Mouse (Mus musculus) MEL (cell line): ENCODE results near the gene Gm37240. TPM values are rescaled to one million over a fixed set of nuclear protein-coding genes. Genes with fewer than 3 reads are reported as not detected.

Source experiments
- DNase-seq: peaks from one replicate; pipeline ENCODE4 v3.0.0; 2011; ENCODE audit warnings: low read depth, low spot score
- H3K27ac ChIP-seq: 2 replicates; pipeline ENCODE4 v1.5.1; 2012; ENCODE audit warnings: low read depth, mild to moderate bottlenecking, control low read depth, low read length, moderate library complexity; ENCODE audit not compliant: control insufficient read depth
- H3K27me3 ChIP-seq, 2 experiments: fragments of 150-350 bp in 1 of 2; sonication (generic) in 1 of 2; 2 replicates each; pipeline ENCODE4 v1.6.1; 2012; ENCODE audit warnings: low read length in 2 of 2, mild to moderate bottlenecking in 2 of 2, improper control_type of control experiment in 1 of 2, moderate library complexity in 1 of 2; ENCODE audit not compliant: insufficient read depth in 2 of 2, control insufficient read depth in 1 of 2
- H3K36me3 ChIP-seq, 2 experiments: 2 replicates each; pipeline ENCODE4 v1.6.1; 2012 to 2014; ENCODE audit warnings: low read length in 2 of 2, improper control_type of control experiment in 1 of 2, inconsistent platforms in 1 of 2, mild to moderate bottlenecking in 1 of 2; ENCODE audit not compliant: insufficient read depth in 2 of 2, control insufficient read depth in 1 of 2
- H3K4me1 ChIP-seq, 2 experiments: fragments of 150-350 bp in 1 of 2; sonication (generic) in 1 of 2; 2 replicates each; pipeline ENCODE4 v1.6.1; 2012; ENCODE audit warnings: low read length in 2 of 2, improper control_type of control experiment in 1 of 2, mild to moderate bottlenecking in 1 of 2; ENCODE audit not compliant: insufficient read depth in 2 of 2, control insufficient read depth in 1 of 2
- H3K4me3 ChIP-seq, 2 experiments: fragments of 150-350 bp in 1 of 2; sonication (generic) in 1 of 2; 2 replicates each; pipeline ENCODE4 v1.5.1; 2012; ENCODE audit warnings: low read depth in 2 of 2, low read length in 2 of 2, mild to moderate bottlenecking in 2 of 2, moderate library complexity in 2 of 2, control low read depth in 1 of 2, improper control_type of control experiment in 1 of 2; ENCODE audit not compliant: control insufficient read depth in 1 of 2, insufficient read depth in 1 of 2
- H3K79me2 ChIP-seq: 2 replicates; pipeline ENCODE4 v1.6.1; 2012; ENCODE audit warnings: mild to moderate bottlenecking, low read length, moderate library complexity; ENCODE audit not compliant: control insufficient read depth, poor library complexity, insufficient read depth
- H3K9ac ChIP-seq: 2 replicates; pipeline ENCODE4 v1.6.1; 2012; ENCODE audit warnings: low read depth, mild to moderate bottlenecking, control low read depth, low read length, moderate library complexity; ENCODE audit not compliant: control insufficient read depth, poor library complexity, severe bottlenecking
- H3K9me3 ChIP-seq: fragments of 150-350 bp; sonication (generic); replicated peaks from 2 replicates; pipeline ENCODE4 v1.6.1; 2012; ENCODE audit warnings: mild to moderate bottlenecking, low read length, improper control_type of control experiment, moderate library complexity; ENCODE audit not compliant: insufficient read depth
- BHLHE40 ChIP-seq: IDR thresholded peaks from 2 replicates; pipeline ENCODE4 v1.6.1; 2012; ENCODE audit warnings: low read depth, mild to moderate bottlenecking, inconsistent platforms, low read length, improper control_type of control experiment, borderline replicate concordance
- CHD1 ChIP-seq: IDR thresholded peaks from 2 replicates; pipeline ENCODE4 v1.6.1; 2012; ENCODE audit warnings: low read depth, mild to moderate bottlenecking, inconsistent platforms, low read length, improper control_type of control experiment
- CHD2 ChIP-seq: IDR thresholded peaks from 2 replicates; pipeline ENCODE4 v1.6.1; 2011; ENCODE audit warnings: low read length, improper control_type of control experiment
- CTCF ChIP-seq, 3 experiments: IDR thresholded peaks in 2 of 3; conservative IDR thresholded peaks in 1 of 3; 2 replicates each; pipeline ENCODE4 v1.5.1; 2011 to 2012; ENCODE audit warnings: low read length in 3 of 3, low read depth in 2 of 3, mild to moderate bottlenecking in 2 of 3, improper control_type of control experiment in 1 of 3, inconsistent platforms in 1 of 3, mixed read lengths in 1 of 3, moderate library complexity in 1 of 3; ENCODE audit not compliant: control insufficient read depth in 1 of 3, insufficient read depth in 1 of 3, poor library complexity in 1 of 3, severe bottlenecking in 1 of 3
- E2F4 ChIP-seq: IDR thresholded peaks from 2 replicates; pipeline ENCODE4 v1.6.1; 2011; ENCODE audit warnings: low read depth, low read length, improper control_type of control experiment, borderline replicate concordance
- EP300 ChIP-seq, 2 experiments: IDR thresholded peaks; 2 replicates each; pipeline ENCODE4 v1.6.1; 2011; ENCODE audit warnings: improper control_type of control experiment in 2 of 2, low read length in 2 of 2, low read depth in 1 of 2, mild to moderate bottlenecking in 1 of 2
- ETS1 ChIP-seq: IDR thresholded peaks from 2 replicates; pipeline ENCODE4 v1.6.1; 2012; ENCODE audit warnings: low read depth, mild to moderate bottlenecking, inconsistent platforms, low read length, improper control_type of control experiment, moderate library complexity
- GATA1 ChIP-seq: IDR thresholded peaks from 2 replicates; pipeline ENCODE4 v1.6.1; 2011; ENCODE audit warnings: low read depth, low read length, improper control_type of control experiment
- HCFC1 ChIP-seq: IDR thresholded peaks from 2 replicates; pipeline ENCODE4 v1.6.1; 2012; ENCODE audit warnings: low read depth, mild to moderate bottlenecking, inconsistent platforms, low read length, improper control_type of control experiment, moderate library complexity
- KAT2A ChIP-seq: conservative IDR thresholded peaks from 2 replicates; pipeline ENCODE4 v1.6.1; 2012; ENCODE audit warnings: low read depth, low read length, improper control_type of control experiment, inconsistent platforms
- MEF2A ChIP-seq: IDR thresholded peaks from 2 replicates; pipeline ENCODE4 v1.6.1; 2014; ENCODE audit warnings: low read depth, mild to moderate bottlenecking, inconsistent platforms, low read length, improper control_type of control experiment; ENCODE audit not compliant: poor library complexity, insufficient replicate concordance, severe bottlenecking; ENCODE audit errors: extremely low read depth
- MXI1 ChIP-seq: IDR thresholded peaks from 2 replicates; pipeline ENCODE4 v1.6.1; 2011; ENCODE audit warnings: mild to moderate bottlenecking, low read depth, low read length, improper control_type of control experiment
- MYB ChIP-seq: IDR thresholded peaks from 2 replicates; pipeline ENCODE4 v1.6.1; 2011; ENCODE audit warnings: mild to moderate bottlenecking, low read depth, low read length, improper control_type of control experiment
- MYC ChIP-seq: IDR thresholded peaks from 2 replicates; pipeline ENCODE4 v1.6.1; 2011; ENCODE audit warnings: low read depth, mild to moderate bottlenecking, low read length, improper control_type of control experiment, moderate library complexity
- NELFE ChIP-seq: IDR thresholded peaks from 2 replicates; pipeline ENCODE4 v1.6.1; 2011; ENCODE audit warnings: low read depth, low read length, improper control_type of control experiment
- NRF1 ChIP-seq: IDR thresholded peaks from 2 replicates; pipeline ENCODE4 v1.6.1; 2014; ENCODE audit warnings: low read depth, mild to moderate bottlenecking, inconsistent platforms, low read length, improper control_type of control experiment, moderate library complexity; ENCODE audit not compliant: poor library complexity, insufficient read depth, severe bottlenecking
- POLR2A ChIP-seq, 2 experiments: IDR thresholded peaks; 2 replicates each; pipeline ENCODE4 v1.6.1; 2011 to 2012; ENCODE audit warnings: low read length in 2 of 2, mild to moderate bottlenecking in 2 of 2, control low read depth in 1 of 2, improper control_type of control experiment in 1 of 2, low read depth in 1 of 2, moderate library complexity in 1 of 2; ENCODE audit not compliant: control insufficient read depth in 1 of 2, insufficient read depth in 1 of 2, poor library complexity in 1 of 2
- POLR2AphosphoS5 ChIP-seq: IDR thresholded peaks from 2 replicates; pipeline ENCODE4 v1.6.1; 2012; ENCODE audit warnings: low read depth, borderline replicate concordance, mild to moderate bottlenecking, inconsistent platforms, low read length, moderate library complexity, mixed read lengths
- SIN3A ChIP-seq: IDR thresholded peaks from 2 replicates; pipeline ENCODE4 v1.6.1; 2012; ENCODE audit warnings: low read length, improper control_type of control experiment, inconsistent platforms
- TAL1 ChIP-seq: IDR thresholded peaks from 2 replicates; pipeline ENCODE4 v1.6.1; 2012; ENCODE audit warnings: mild to moderate bottlenecking, inconsistent platforms, low read length, moderate library complexity, mixed read lengths
- TCF12 ChIP-seq: IDR thresholded peaks from 2 replicates; pipeline ENCODE4 v1.6.1; 2014; ENCODE audit warnings: low read depth, mild to moderate bottlenecking, inconsistent platforms, low read length, improper control_type of control experiment, moderate library complexity
- USF1 ChIP-seq: IDR thresholded peaks from 2 replicates; pipeline ENCODE4 v1.6.1; 2014; ENCODE audit warnings: low read depth, mild to moderate bottlenecking, inconsistent platforms, low read length, improper control_type of control experiment, moderate library complexity
- ZKSCAN1 ChIP-seq: IDR thresholded peaks from 2 replicates; pipeline ENCODE4 v1.6.1; 2012; ENCODE audit warnings: low read depth, mild to moderate bottlenecking, inconsistent platforms, low read length, improper control_type of control experiment, moderate library complexity
- ZMIZ1 ChIP-seq: IDR thresholded peaks from 2 replicates; pipeline ENCODE4 v1.6.1; 2012; ENCODE audit warnings: low read depth, mild to moderate bottlenecking, inconsistent platforms, low read length, improper control_type of control experiment, moderate library complexity
- ZNF384 ChIP-seq: IDR thresholded peaks from 2 replicates; pipeline ENCODE4 v1.6.1; 2012; ENCODE audit warnings: low read depth, mild to moderate bottlenecking, inconsistent platforms, low read length, improper control_type of control experiment
- polyA plus RNA-seq, 2 experiments: library from polyadenylated mRNA; stranded (reverse) in 1 of 2; unstranded in 1 of 2; fragments of >175 nt in 1 of 2; fragments of >200 nt in 1 of 2; gene quantifications; 2 replicates each; pipeline versions ENCODE4 v1.2.1 to v1.2.4; 2012; ENCODE audit warnings: low replicate concordance in 2 of 2, low read depth in 1 of 2; ENCODE audit not compliant: insufficient read length in 2 of 2, insufficient read depth in 1 of 2, missing spikeins in 1 of 2
- total RNA-seq: library from RNA; depleted of rRNA; stranded (reverse); fragments of 300-350 nt; gene quantifications from 2 replicates; pipeline ENCODE4 v1.2.3, GENCODE M21; 2012

The Gm37240 gene
- total and polyA plus RNA-seq, 3 experiments: 0.04 TPM; not detected in 2

GRCm38 (mm10) chr3:85786501-85786900 lies 100.8 kb downstream of the Gm37240 start:
- no peaks in the 10 kb centered on the region for H3K4me1 ChIP-seq
- no peaks in the 10 kb centered on the region for H3K79me2 ChIP-seq
- H3K36me3 ChIP-seq: no peaks in the 10 kb centered on the region
- TF ChIP-seq POLR2AphosphoS5 (no peak), MXI1 (no peak), NELFE (no peak), CHD1 (no peak), ZMIZ1 (no peak), ZNF384 (no peak), GATA1 (no peak), CTCF (IDR thresholded peaks at IDR 0.05 in 2 of 3, conservative IDR thresholded peaks at IDR 0.05 in 1 of 3; ENCODE audit: control insufficient read depth in 1 of 3, insufficient read depth in 1 of 3, low read depth in 2 of 3, low read length in 3 of 3, poor library complexity in 1 of 3, severe bottlenecking in 1 of 3) (no peak), MYC (no peak), MYB (no peak), KAT2A (no peak), TCF12 (no peak), ETS1 (no peak), EP300 (IDR thresholded peaks at IDR 0.05; ENCODE audit: low read depth in 1 of 2, low read length in 2 of 2) (no peak), POLR2A (IDR thresholded peaks at IDR 0.05; ENCODE audit: control insufficient read depth in 1 of 2, insufficient read depth in 1 of 2, low read depth in 1 of 2, low read length in 2 of 2, poor library complexity in 1 of 2) (no peak), E2F4 (no peak), HCFC1 (no peak), MEF2A (no peak), TAL1 (no peak)
- H3K9ac ChIP-seq: no peak overlapping the region
- no peak overlapping the region for H3K4me3 ChIP-seq
- H3K27ac ChIP-seq: no peak overlapping the region
- no peaks in the 10 kb centered on the region for H3K27me3 ChIP-seq
- no peaks in the 10 kb centered on the region for H3K9me3 ChIP-seq
- no peak for DNase-seq

- H3K4me1 ChIP-seq: no peaks in the 10 kb centered on the region
- H3K27me3 ChIP-seq: no peaks in the 10 kb centered on the region
- no peaks in the 10 kb centered on the region for H3K79me2 ChIP-seq
- H3K36me3 ChIP-seq: no peaks in the 10 kb centered on the region
- no peak overlapping the region for H3K9ac ChIP-seq
- H3K9me3 ChIP-seq: no peaks in the 10 kb centered on the region
- TF ChIP-seq CHD1: no peak
- no peak for TF ChIP-seq POLR2AphosphoS5
- no peak for TF ChIP-seq ZKSCAN1
- no peak for TF ChIP-seq MYB
- no peak for TF ChIP-seq CHD2
- TF ChIP-seq BHLHE40: no peak
- no peak for TF ChIP-seq E2F4
- TF ChIP-seq NRF1: no peak
- no peak for TF ChIP-seq USF1
- no peak for TF ChIP-seq SIN3A
- no peak overlapping the region for H3K4me3 ChIP-seq
- no peak for DNase-seq
- no peak overlapping the region for H3K27ac ChIP-seq
Measured at GRCm38 (mm10) chr3:85780906-85781305, 106.4 kb downstream of the Gm37240 start.
